Mouse (Mus musculus): ENCODE results near the gene 1700015F17Rik. TPM values are rescaled to one million over a fixed set of nuclear protein-coding genes. Genes with fewer than 3 reads are reported as not detected.

Gene 1700015F17Rik
- total and polyA plus RNA-seq, 3 experiments = not detected

- H3K27ac ChIP-seq (ENCODE audit: insufficient read depth, low read depth) = no peak overlapping the region
- no peaks in the 10 kb centered on the region for H3K36me3 ChIP-seq (replicated peaks in 1 of 2; ENCODE audit: control insufficient read depth in 1 of 2, insufficient read depth in 1 of 2, low read length in 1 of 2)
- DNase-seq (ENCODE audit: extremely low read depth) = no peak
- H3K4me1 ChIP-seq (ENCODE audit: control insufficient read depth in 1 of 2, insufficient read depth in 2 of 2) = peaks cover 2 to 3% of the 10 kb centered on the region in 2 experiments; a peak in 2 of 4 replicates
- peak in 1 of 2 experiments; percentile 45; a peak in 2 of 4 replicates for TF ChIP-seq CTCF (conservative IDR thresholded peaks at IDR 0.05 in 1 of 2, IDR thresholded peaks at IDR 0.05 in 1 of 2; ENCODE audit: low read depth in 2 of 2, low read length in 2 of 2)
- TF ChIP-seq SMC3 (IDR thresholded peaks at IDR 0.05; ENCODE audit: low read depth, low read length) = peak; percentile 31
- TF ChIP-seq RAD21 (IDR thresholded peaks at IDR 0.05; ENCODE audit: low read depth, low read length) = peak; percentile 25
- TF ChIP-seq MYC (IDR thresholded peaks at IDR 0.05; ENCODE audit: low read depth, low read length) = 0 out of 2 replicates have a peak, but pooled peaks have one; percentile 39
- TF ChIP-seq CHD1 (IDR thresholded peaks at IDR 0.05; ENCODE audit: low read depth, low read length) = no peak
- no peak for TF ChIP-seq KAT2A (IDR thresholded peaks at IDR 0.05; ENCODE audit: insufficient replicate concordance, low read length)
- TF ChIP-seq ELF1 (IDR thresholded peaks at IDR 0.05; ENCODE audit: low read depth, low read length) = no peak
- TF ChIP-seq HCFC1 (IDR thresholded peaks at IDR 0.05; ENCODE audit: low read depth, low read length) = no peak
- no peak for TF ChIP-seq ETS1 (conservative IDR thresholded peaks at IDR 0.05; ENCODE audit: low read depth, low read length)
- 0 out of 2 replicates have a peak, but pooled peaks have one; percentile 14 for TF ChIP-seq MAX (IDR thresholded peaks at IDR 0.05; ENCODE audit: low read length)
- TF ChIP-seq ZC3H11A (IDR thresholded peaks at IDR 0.05; ENCODE audit: low read depth, low read length) = no peak
- in situ Hi-C loops (cut with MboI; ENCODE audit: low pct_ligation_motif_present, low pct_unique_long_range_greater_than_20kb, low sequenced_read_pairs) = no loop called here
- H3K27me3 ChIP-seq (replicated peaks) = no peaks in the 10 kb centered on the region
- no peak overlapping the region for H3K4me2 ChIP-seq (ENCODE audit: insufficient read depth, low read depth, poor library complexity, severe bottlenecking)
- dilution Hi-C loops (cut with MboI; ENCODE audit: extremely low pct_ligation_motif_present, extremely low pct_unique_long_range_greater_than_20kb, low sequenced_read_pairs) = no loop called here
- no peaks in the 10 kb centered on the region for H3K79me2 ChIP-seq (replicated peaks; ENCODE audit: control insufficient read depth, extremely low read depth, insufficient read depth, poor library complexity, severe bottlenecking)
- no peak overlapping the region for H3K4me3 ChIP-seq (replicated peaks in 1 of 3; ENCODE audit: low read depth in 2 of 3, low read length in 2 of 3, poor library complexity in 1 of 3)
- H3K9ac ChIP-seq (ENCODE audit: insufficient read depth, low read depth) = no peak overlapping the region
- H3K9me3 ChIP-seq (replicated peaks; ENCODE audit: low read length) = no peaks in the 10 kb centered on the region
Measured at GRCm38 (mm10) chr5:5392786-5393185, 86.2 kb downstream of the 1700015F17Rik start.

Other genes with a start within 250 kb of the 1700015F17Rik start
- gene Cdk14, start 58.8 kb downstream of the 1700015F17Rik start, total RNA-seq (2012; rRNA removed) = 9.3 and 12.0 TPM in 2 replicates
- gene Cdk14, start 58.8 kb downstream of the 1700015F17Rik start, total RNA-seq (2014; rRNA removed) = 3.5 and 3.7 TPM in 2 replicates
- gene Cdk14, start 58.8 kb downstream of the 1700015F17Rik start, polyA plus RNA-seq (2012; ENCODE audit: insufficient read length, low read depth) = 8.9 TPM in 2 replicates
- 13.4 and 23.5 TPM in 2 replicates for gene Cldn12, start 35.8 kb upstream of the 1700015F17Rik start, total RNA-seq (2012; rRNA removed)
- 22.6 and 24.1 TPM in 2 replicates for gene Cldn12, start 35.8 kb upstream of the 1700015F17Rik start, total RNA-seq (2014; rRNA removed)
- 10.6 and 11.8 TPM in 2 replicates for gene Cldn12, start 35.8 kb upstream of the 1700015F17Rik start, polyA plus RNA-seq (2012; ENCODE audit: insufficient read length, low read depth)
- gene Gtpbp10, start 80.4 kb upstream of the 1700015F17Rik start, total RNA-seq (2012; rRNA removed) = not detected in 2 replicates
- gene Gtpbp10, start 80.4 kb upstream of the 1700015F17Rik start, total RNA-seq (2014; rRNA removed) = not detected in 2 replicates
- not detected in 2 replicates for gene Gtpbp10, start 80.4 kb upstream of the 1700015F17Rik start, polyA plus RNA-seq (2012; ENCODE audit: insufficient read length, low read depth)
- gene Gm8773, start 94.7 kb upstream of the 1700015F17Rik start, total RNA-seq (2012; rRNA removed) = 0.97 and 1.6 TPM in 2 replicates
- gene Gm8773, start 94.7 kb upstream of the 1700015F17Rik start, total RNA-seq (2014; rRNA removed) = not detected in 2 replicates
- gene Gm8773, start 94.7 kb upstream of the 1700015F17Rik start, polyA plus RNA-seq (2012; ENCODE audit: insufficient read length, low read depth) = not detected in 2 replicates
- gene Cfap69, start 185.1 kb upstream of the 1700015F17Rik start, total RNA-seq (2012; rRNA removed) = 0.25 and 0.51 TPM in 2 replicates
- 1.2 and 1.8 TPM in 2 replicates for gene Cfap69, start 185.1 kb upstream of the 1700015F17Rik start, total RNA-seq (2014; rRNA removed)
- gene Cfap69, start 185.1 kb upstream of the 1700015F17Rik start, polyA plus RNA-seq (2012; ENCODE audit: insufficient read length, low read depth) = 0.98 and 1.5 TPM in 2 replicates
- not detected in 2 replicates for gene Steap2, start 215.4 kb upstream of the 1700015F17Rik start, total RNA-seq (2012; rRNA removed)
- gene Steap2, start 215.4 kb upstream of the 1700015F17Rik start, total RNA-seq (2014; rRNA removed) = not detected in 2 replicates
- gene Steap2, start 215.4 kb upstream of the 1700015F17Rik start, polyA plus RNA-seq (2012; ENCODE audit: insufficient read length, low read depth) = not detected in 2 replicates